Mouse (Mus musculus) midbrain, embryonic 13.5 days (tissue): Measurements from ENCODE around the gene 1700122O11Rik. TPM values are rescaled to one million over a fixed set of nuclear protein-coding genes. Genes with fewer than 3 reads are reported as not detected.
A peak's percentile ranks its signal among the peaks of the same experiment; 100 is the strongest.

Experiments
- ATAC-seq: fragments of 200-750 bp; cut with Nextera tagmentation; 2 replicates; pipeline ENCODE4 v1.8.0; 2017; ENCODE audit warnings: mild to moderate bottlenecking, moderate TSS enrichment, moderate library complexity
- H3K27ac ChIP-seq: fragments of 300-500 bp; sonication (generic); 2 replicates; pipeline ENCODE4 v1.5.1; 2015; ENCODE audit warnings: inconsistent platforms, mild to moderate bottlenecking, moderate library complexity
- H3K27me3 ChIP-seq: fragments of 300-500 bp; sonication (generic); 2 replicates; pipeline ENCODE4 v1.6.1; 2015; ENCODE audit warnings: mild to moderate bottlenecking, inconsistent platforms
- H3K36me3 ChIP-seq: fragments of 300-500 bp; sonication (generic); 2 replicates; pipeline ENCODE4 v1.6.1; 2015; ENCODE audit warnings: mild to moderate bottlenecking, inconsistent platforms
- H3K4me1 ChIP-seq: fragments of 300-500 bp; sonication (generic); replicated peaks from 2 replicates; pipeline ENCODE4 v1.6.1; 2015; ENCODE audit warnings: inconsistent platforms
- H3K4me2 ChIP-seq: fragments of 300-500 bp; sonication (generic); replicated peaks from 2 replicates; pipeline ENCODE4 v1.6.1; 2015; ENCODE audit warnings: moderate library complexity, mild to moderate bottlenecking, inconsistent platforms
- H3K4me3 ChIP-seq: fragments of 300-500 bp; sonication (generic); replicated peaks from 2 replicates; pipeline ENCODE4 v1.5.1; 2015; ENCODE audit warnings: mild to moderate bottlenecking, inconsistent platforms
- H3K9ac ChIP-seq: fragments of 300-500 bp; sonication (generic); replicated peaks from 2 replicates; pipeline ENCODE4 v1.6.1; 2015; ENCODE audit warnings: mild to moderate bottlenecking, inconsistent platforms
- H3K9me3 ChIP-seq: fragments of 300-500 bp; sonication (generic); 2 replicates; pipeline ENCODE4 v1.6.1; 2016; ENCODE audit warnings: mild to moderate bottlenecking, inconsistent platforms
- WGBS: fragments of 180-500 bp; shearing (Covaris S2); methylation state at CpG from one replicate; pipeline ENCODE4 v1.1.7; 2015; 5-methylcytosine and 5-hydroxymethylcytosine counted together
- polyA plus RNA-seq: library from polyadenylated mRNA; unstranded; fragments of >200 nt; fragmentation: Nextera tagmentation; extraction: Ambion mirVana; gene quantifications from 2 replicates; pipeline ENCODE4 v1.2.1, GENCODE M21; 2015

Gene 1700122O11Rik
- polyA plus RNA-seq, 1 experiment from 2014 or later = not detected

GRCm38 (mm10) chr17:48019585-48019984 lies 18.5 kb downstream of the 1700122O11Rik start:
- no peak overlapping the region for H3K4me3 ChIP-seq
- H3K27me3 ChIP-seq = peaks cover 22% of the 10 kb centered on the region; the same call in 1 of the 2 replicates
- H3K4me1 ChIP-seq = peaks cover 15% of the 10 kb centered on the region
- no peaks in the 10 kb centered on the region for H3K9me3 ChIP-seq
- H3K36me3 ChIP-seq = no peaks in the 10 kb centered on the region
- H3K9ac ChIP-seq = no peak overlapping the region
- 35% methylated on average over 2 of the region's 2 CpGs for WGBS
- H3K27ac ChIP-seq = no peak overlapping the region
- ATAC-seq = peak; percentile 13; the same call in 1 of the 2 replicates
- no peak overlapping the region for H3K4me2 ChIP-seq

GRCm38 (mm10) chr17:48016566-48016965 lies 21.5 kb downstream of the 1700122O11Rik start:
- Histone ChIP-seq H3K9me3 (no peaks in the 10 kb centered on the region), H3K27me3 (peaks cover 16% of the 10 kb centered on the region; the same call in 1 of the 2 replicates), H3K4me1 (peaks cover 11% of the 10 kb centered on the region), H3K4me2 (no peak overlapping the region), H3K36me3 (no peaks in the 10 kb centered on the region), H3K9ac (no peak overlapping the region), H3K27ac (no peak overlapping the region), H3K4me3 (no peak overlapping the region)
- no peak for ATAC-seq
- WGBS = 85% methylated on average over 5 of the region's 5 CpGs

GRCm38 (mm10) chr17:48012561-48012960 lies 25.5 kb downstream of the 1700122O11Rik start:
- Histone ChIP-seq H3K9me3 (no peaks in the 10 kb centered on the region), H3K4me2 (no peak overlapping the region), H3K9ac (no peak overlapping the region), H3K36me3 (no peaks in the 10 kb centered on the region), H3K27me3 (peaks cover 13% of the 10 kb centered on the region), H3K27ac (no peak overlapping the region), H3K4me1 (peaks cover 24% of the 10 kb centered on the region), H3K4me3 (no peak overlapping the region)
- no peak for ATAC-seq
- WGBS = 69% methylated on average over 10 of the region's 10 CpGs

GRCm38 (mm10) chr17:48011105-48011504 lies 27.0 kb downstream of the 1700122O11Rik start:
- Histone ChIP-seq H3K27ac (no peak overlapping the region), H3K9me3 (no peaks in the 10 kb centered on the region), H3K4me3 (no peak overlapping the region), H3K27me3 (peaks cover 13% of the 10 kb centered on the region), H3K4me1 (peaks cover 28% of the 10 kb centered on the region), H3K36me3 (no peaks in the 10 kb centered on the region), H3K4me2 (no peak overlapping the region), H3K9ac (no peak overlapping the region)
- no peak for ATAC-seq
- 64% methylated on average over 12 of the region's 12 CpGs for WGBS

GRCm38 (mm10) chr17:48010283-48010682 lies 27.8 kb downstream of the 1700122O11Rik start:
- Histone ChIP-seq H3K4me1 (peaks cover 28% of the 10 kb centered on the region), H3K27ac (no peak overlapping the region), H3K4me3 (no peak overlapping the region), H3K9me3 (no peaks in the 10 kb centered on the region), H3K36me3 (no peaks in the 10 kb centered on the region), H3K4me2 (no peak overlapping the region), H3K27me3 (peaks cover 13% of the 10 kb centered on the region), H3K9ac (no peak overlapping the region)
- 83% methylated on average over 11 of the region's 11 CpGs for WGBS
- ATAC-seq = peak; percentile 25

GRCm38 (mm10) chr17:48005816-48006215 lies 32.3 kb downstream of the 1700122O11Rik start:
- H3K4me1 ChIP-seq = peaks cover 39% of the 10 kb centered on the region
- 67% methylated on average over 4 of the region's 4 CpGs for WGBS
- ATAC-seq = no peak
- H3K9ac ChIP-seq = no peak overlapping the region
- no peak overlapping the region for H3K27ac ChIP-seq
- peaks cover 16% of the 10 kb centered on the region for H3K27me3 ChIP-seq
- no peaks in the 10 kb centered on the region for H3K9me3 ChIP-seq
- H3K36me3 ChIP-seq = no peaks in the 10 kb centered on the region
- H3K4me3 ChIP-seq = no peak overlapping the region
- no peak overlapping the region for H3K4me2 ChIP-seq

GRCm38 (mm10) chr17:48005091-48005490 lies 33.0 kb downstream of the 1700122O11Rik start:
- WGBS = 20% methylated on average over 8 of the region's 8 CpGs

GRCm38 (mm10) chr17:48004619-48005018 lies 33.5 kb downstream of the 1700122O11Rik start:
- 61% methylated on average over 9 of the region's 9 CpGs for WGBS
- H3K9ac ChIP-seq = no peak overlapping the region; the same call in 1 of the 2 replicates
- no peak overlapping the region for H3K4me3 ChIP-seq
- peaks cover 34% of the 10 kb centered on the region for H3K4me1 ChIP-seq
- peaks cover 21% of the 10 kb centered on the region for H3K27me3 ChIP-seq
- no peak for ATAC-seq
- no peaks in the 10 kb centered on the region for H3K36me3 ChIP-seq
- H3K27ac ChIP-seq = no peak overlapping the region
- no peak overlapping the region for H3K4me2 ChIP-seq
- H3K9me3 ChIP-seq = no peaks in the 10 kb centered on the region

More at GRCm38 (mm10) chr17:48005091-48005490, 33.0 kb downstream of the 1700122O11Rik start:
- H3K9me3 ChIP-seq = no peaks in the 10 kb centered on the region
- H3K4me2 ChIP-seq = no peak overlapping the region
- H3K27me3 ChIP-seq = peaks cover 18% of the 10 kb centered on the region
- no peaks in the 10 kb centered on the region for H3K36me3 ChIP-seq
- H3K4me3 ChIP-seq = no peak overlapping the region
- ATAC-seq = no peak
- peaks cover 34% of the 10 kb centered on the region for H3K4me1 ChIP-seq
- no peak overlapping the region; the same call in 1 of the 2 replicates for H3K9ac ChIP-seq
- no peak overlapping the region for H3K27ac ChIP-seq

- Histone ChIP-seq H3K4me2 (peak overlapping the region; percentile 56), H3K27ac (peak overlapping the region; percentile 62), H3K4me3 (peak overlapping the region; percentile 37), H3K27me3 (peaks cover 13% of the 10 kb centered on the region; the same call in 1 of the 2 replicates), H3K4me1 (peaks cover 25% of the 10 kb centered on the region), H3K9me3 (no peaks in the 10 kb centered on the region), H3K9ac (peak overlapping the region; percentile 52), H3K36me3 (no peaks in the 10 kb centered on the region)
- WGBS = 76% methylated on average over 4 of the region's 4 CpGs
- ATAC-seq = no peak; the same call in 1 of the 2 replicates
Measured at GRCm38 (mm10) chr17:48002486-48002885, 35.6 kb downstream of the 1700122O11Rik start.

GRCm38 (mm10) chr17:48001586-48002361 lies 36.3 kb downstream of the 1700122O11Rik start:
- no peaks in the 10 kb centered on the region for H3K9me3 ChIP-seq
- ATAC-seq = peak; percentile 95
- H3K9ac ChIP-seq = peak overlapping the region; percentile 52
- peak overlapping the region; percentile 62 for H3K27ac ChIP-seq
- H3K4me2 ChIP-seq = peak overlapping the region; percentile 56
- peak overlapping the region; percentile 37 for H3K4me3 ChIP-seq
- 6% methylated on average over 21 of the region's 21 CpGs for WGBS
- no peaks in the 10 kb centered on the region for H3K36me3 ChIP-seq
- peaks cover 13% of the 10 kb centered on the region; the same call in 1 of the 2 replicates for H3K27me3 ChIP-seq
- H3K4me1 ChIP-seq = peaks cover 25% of the 10 kb centered on the region

- Histone ChIP-seq H3K9ac (no peak overlapping the region), H3K9me3 (no peaks in the 10 kb centered on the region), H3K4me2 (peak overlapping the region; percentile 56), H3K27ac (no peak overlapping the region; the same call in 1 of the 2 replicates), H3K4me3 (no peak overlapping the region), H3K36me3 (no peaks in the 10 kb centered on the region), H3K27me3 (peaks cover 13% of the 10 kb centered on the region; the same call in 1 of the 2 replicates), H3K4me1 (peaks cover 22% of the 10 kb centered on the region)
- WGBS = 47% methylated on average over 7 of the region's 7 CpGs
- no peak for ATAC-seq
Measured at GRCm38 (mm10) chr17:48001157-48001556, 36.9 kb downstream of the 1700122O11Rik start.

GRCm38 (mm10) chr17:47999812-48000211 lies 38.3 kb downstream of the 1700122O11Rik start:
- Histone ChIP-seq H3K4me2 (no peak overlapping the region), H3K4me3 (no peak overlapping the region), H3K27me3 (peaks cover 9% of the 10 kb centered on the region; the same call in 1 of the 2 replicates), H3K9ac (no peak overlapping the region; the same call in 1 of the 2 replicates), H3K36me3 (no peaks in the 10 kb centered on the region), H3K9me3 (no peaks in the 10 kb centered on the region), H3K4me1 (peaks cover 16% of the 10 kb centered on the region), H3K27ac (no peak overlapping the region)
- no peak for ATAC-seq
- 66% methylated on average over 3 of the region's 3 CpGs for WGBS
